Mouse (Mus musculus) bone marrow macrophage, adult 2 months (primary cell): Measurements from ENCODE around the gene Rpsa.

Source experiments
- CTCF ChIP-seq: IDR thresholded peaks from 2 replicates; pipeline ENCODE4 v1.5.1; 2012; ENCODE audit warnings: low read depth, mild to moderate bottlenecking, low read length, moderate library complexity
- POLR2A ChIP-seq: IDR thresholded peaks from 2 replicates; pipeline ENCODE4 v1.6.1; 2012; ENCODE audit warnings: mild to moderate bottlenecking, low read depth, low read length, borderline replicate concordance

DNA sequence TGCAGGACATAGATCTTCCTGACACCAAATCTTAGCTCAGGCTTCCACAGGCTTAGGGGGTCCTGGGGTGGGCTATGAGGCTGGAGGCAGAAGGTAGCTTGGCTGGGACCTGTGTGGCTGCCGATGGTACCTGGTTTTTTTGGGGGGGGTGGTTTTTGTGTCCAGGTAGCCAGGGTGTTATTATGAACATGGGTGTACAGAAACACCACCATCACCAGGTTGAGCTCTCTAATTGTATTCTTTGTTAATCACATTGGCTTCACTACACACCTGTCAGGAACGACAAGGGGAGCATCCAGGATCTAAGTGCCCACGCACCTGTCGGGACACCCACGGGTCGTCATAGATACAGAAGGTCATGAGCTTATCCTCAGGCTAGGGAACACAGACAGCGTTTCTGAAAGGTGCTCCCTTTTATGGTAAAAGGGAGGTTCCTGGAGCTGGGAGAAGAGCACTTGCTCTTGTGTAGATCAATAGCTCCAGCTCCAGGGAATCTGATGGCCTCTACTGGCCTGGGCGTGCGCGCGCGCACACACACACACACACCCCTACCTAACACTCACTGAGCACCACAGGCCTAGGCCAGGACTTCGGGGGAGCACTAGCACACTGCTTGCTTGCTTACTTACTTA is 7.2 kb downstream of the Rpsa start:
- TF ChIP-seq CTCF (no peak), POLR2A (no peak)
